Mouse (Mus musculus) macrophage (primary cell): ENCODE data around the gene Ttpal. TPM values are rescaled to one million over a fixed set of nuclear protein-coding genes. Genes with fewer than 3 reads are reported as not detected.
"Not testable (repeated sequence)": the region's sequence is repeated elsewhere in the genome, so short reads cannot be mapped to it uniquely, and the experiment has no call there.

Experiments used
- H3K27ac ChIP-seq: fragments of 350-480 bp; formaldehyde crosslinking; 2 replicates; pipeline ENCODE4 v1.9.0; 2021
- H3K36me3 ChIP-seq: fragments of 350-480 bp; formaldehyde crosslinking; 2 replicates; pipeline ENCODE4 v1.9.0; 2021; ENCODE audit errors: inconsistent target
- H3K4me3 ChIP-seq: fragments of 350-480 bp; formaldehyde crosslinking; 2 replicates; pipeline ENCODE4 v1.9.0; 2021; ENCODE audit errors: inconsistent target
- H3K79me2 ChIP-seq: fragments of 350-480 bp; formaldehyde crosslinking; 2 replicates; pipeline ENCODE4 v1.9.0; 2021; ENCODE audit errors: inconsistent target
- WGBS: methylation state at CpG from one replicate; pipeline ENCODE4 v1.1.7; 2026; ENCODE audit warnings: inconsistent platforms; ENCODE audit not compliant: missing documents; 5-methylcytosine and 5-hydroxymethylcytosine counted together
- polyA plus RNA-seq: library from polyadenylated mRNA; stranded (reverse); fragments of 250-400 nt; gene quantifications from 3 replicates; pipeline ENCODE4 v1.2.4, GENCODE M21; 2018; ENCODE audit warnings: inconsistent platforms

Ttpal gene
- polyA plus RNA-seq, 1 experiment from 2014 or later, result 8.8 TPM

DNA sequence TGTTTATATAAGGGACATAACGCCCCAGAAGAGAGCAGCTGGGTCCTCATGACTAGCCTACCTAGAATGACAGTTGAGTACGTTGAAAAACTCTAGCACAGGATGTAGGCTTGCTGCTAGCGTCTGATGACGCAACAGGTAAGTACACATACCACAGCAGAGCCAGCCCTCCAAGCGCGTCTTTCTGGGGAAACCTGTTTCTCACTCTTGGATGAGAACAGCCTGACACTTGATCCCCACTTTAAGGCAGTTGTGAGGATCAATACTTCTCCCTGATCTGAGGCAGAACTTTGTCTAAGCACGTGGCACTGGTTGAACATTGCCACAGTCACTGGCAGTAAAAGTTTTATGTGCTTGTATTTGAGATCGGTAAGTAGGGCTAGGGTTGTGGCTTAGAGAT lies 18.3 kb downstream of the Ttpal start:
- 63% methylated on average over 8 of the region's 8 CpGs for WGBS
- Histone ChIP-seq H3K79me2 (no peaks in the 10 kb centered on the region; the same call in 1 of the 2 replicates), H3K27ac (no peak overlapping the region), H3K36me3 (peaks cover 81% of the 10 kb centered on the region), H3K4me3 (no peak overlapping the region)

DNA sequence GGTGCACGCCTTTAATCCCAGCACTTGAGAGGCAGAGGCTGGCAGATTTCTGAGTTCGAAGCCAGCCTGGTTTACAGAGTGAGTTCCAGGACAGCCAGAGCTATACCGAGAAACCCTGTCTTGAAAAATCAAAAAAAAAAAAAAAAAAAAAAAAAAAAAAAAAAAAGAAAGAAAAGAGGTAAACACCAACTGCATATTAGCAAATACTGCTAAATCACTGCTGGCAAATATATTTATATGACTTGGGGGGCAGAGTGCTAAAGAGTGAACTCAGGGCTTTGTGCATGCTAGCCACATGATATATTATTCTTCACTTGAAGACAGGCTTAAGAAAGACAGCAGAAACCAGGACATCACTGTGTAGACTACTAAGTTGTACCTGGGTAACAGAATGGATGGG lies 19.3 kb downstream of the Ttpal start:
- peaks cover 84% of the 10 kb centered on the region for H3K36me3 ChIP-seq
- H3K27ac ChIP-seq, H3K4me3 ChIP-seq, H3K79me2 ChIP-seq: not testable (repeated sequence)
- 100% methylated on average over 2 of the region's 3 CpGs for WGBS

DNA sequence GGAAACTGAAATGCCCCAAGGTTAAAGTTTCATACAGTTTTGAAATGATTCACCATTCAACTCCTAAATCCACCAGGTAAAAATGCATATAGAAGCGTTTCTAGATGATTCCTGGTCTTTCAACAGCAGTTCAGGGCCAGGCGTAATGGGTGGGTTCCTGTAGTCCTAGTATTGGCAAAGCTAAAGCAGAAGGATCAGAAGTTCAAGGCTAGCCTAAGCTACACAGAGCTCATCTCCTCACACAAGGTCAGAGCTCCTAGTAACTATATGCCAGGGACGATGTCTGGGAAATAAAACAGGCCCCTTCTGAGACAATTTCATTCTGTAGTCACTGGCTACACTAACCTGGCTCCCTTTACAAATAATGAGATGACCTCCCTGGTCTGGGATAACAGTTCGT lies 29.1 kb downstream of the Ttpal start:
- no peak overlapping the region for H3K4me3 ChIP-seq
- 84% methylated on average over 4 of the region's 4 CpGs for WGBS
- peaks cover 63% of the 10 kb centered on the region for H3K36me3 ChIP-seq
- H3K79me2 ChIP-seq, result peaks cover 74% of the 10 kb centered on the region
- no peak overlapping the region for H3K27ac ChIP-seq

DNA sequence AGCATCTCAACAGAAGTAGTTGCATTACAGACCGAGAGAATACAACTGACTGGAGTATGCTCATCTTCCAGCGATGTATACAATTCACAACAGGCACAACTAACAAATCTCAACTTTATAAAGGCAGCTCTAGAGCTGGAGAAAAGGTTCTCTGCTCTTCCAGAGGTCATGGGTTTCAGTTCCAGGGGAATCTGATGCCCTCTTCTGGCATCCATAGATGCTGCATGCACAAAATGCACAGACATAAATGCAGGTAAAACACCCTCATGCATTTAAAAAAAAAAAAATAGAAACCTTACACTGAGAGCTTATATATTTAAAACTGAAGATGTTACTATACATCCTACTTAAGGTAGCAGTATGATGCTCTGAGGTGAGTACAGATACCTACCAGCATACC lies 29.6 kb downstream of the Ttpal start:
- Histone ChIP-seq H3K79me2 (peaks cover 79% of the 10 kb centered on the region), H3K36me3 (peaks cover 63% of the 10 kb centered on the region), H3K4me3 (no peak overlapping the region), H3K27ac (no peak overlapping the region)
- WGBS, result 86% methylated on average over 2 of the region's 2 CpGs

DNA sequence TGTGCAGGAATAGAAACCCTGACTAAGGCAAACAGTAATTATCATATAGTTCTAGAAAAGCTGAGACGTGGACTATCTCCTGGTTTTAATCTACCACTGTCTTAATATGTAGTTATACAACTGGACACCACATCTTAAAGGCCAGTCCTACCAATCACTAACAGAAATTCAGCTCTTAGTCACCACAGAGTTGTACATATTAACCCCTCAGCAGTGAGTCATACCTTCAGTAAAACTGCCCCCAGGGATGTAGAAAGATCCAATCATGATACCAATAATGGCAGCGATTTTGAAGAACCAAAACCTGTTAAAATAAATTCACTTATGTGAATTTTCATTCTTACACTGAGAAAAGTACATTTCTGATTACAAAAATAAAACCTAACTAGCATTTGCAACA lies 32.1 kb downstream of the Ttpal start:
- Histone ChIP-seq H3K4me3 (no peak overlapping the region), H3K79me2 (peaks cover 98% of the 10 kb centered on the region), H3K36me3 (peaks cover 66% of the 10 kb centered on the region), H3K27ac (no peak overlapping the region)
- 64% methylated on average over 2 of the region's 2 CpGs for WGBS

DNA sequence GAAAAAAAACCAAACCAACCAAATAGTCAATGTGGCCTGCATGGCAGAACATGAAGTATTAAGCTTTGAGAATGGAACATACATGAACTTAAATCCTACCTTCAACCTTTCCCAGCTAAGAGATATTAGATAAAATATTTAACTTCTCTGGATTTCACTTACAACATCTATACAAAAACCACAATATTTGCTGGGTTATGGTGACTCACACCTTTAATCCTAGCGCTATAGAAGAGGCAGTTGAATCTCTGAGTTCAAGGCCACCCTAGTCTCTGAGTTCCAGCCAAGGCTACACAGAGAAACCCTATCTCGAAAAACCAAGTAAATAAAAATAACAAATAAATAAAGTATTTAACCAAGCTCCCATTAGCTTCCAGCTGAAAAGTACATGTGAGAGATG lies 33.9 kb downstream of the Ttpal start:
- peaks cover 100% of the 10 kb centered on the region for H3K79me2 ChIP-seq
- peaks cover 47% of the 10 kb centered on the region for H3K36me3 ChIP-seq
- H3K4me3 ChIP-seq, result no peak overlapping the region
- no peak overlapping the region for H3K27ac ChIP-seq
- WGBS, result 85% methylated on average over 2 of the region's 2 CpGs

DNA sequence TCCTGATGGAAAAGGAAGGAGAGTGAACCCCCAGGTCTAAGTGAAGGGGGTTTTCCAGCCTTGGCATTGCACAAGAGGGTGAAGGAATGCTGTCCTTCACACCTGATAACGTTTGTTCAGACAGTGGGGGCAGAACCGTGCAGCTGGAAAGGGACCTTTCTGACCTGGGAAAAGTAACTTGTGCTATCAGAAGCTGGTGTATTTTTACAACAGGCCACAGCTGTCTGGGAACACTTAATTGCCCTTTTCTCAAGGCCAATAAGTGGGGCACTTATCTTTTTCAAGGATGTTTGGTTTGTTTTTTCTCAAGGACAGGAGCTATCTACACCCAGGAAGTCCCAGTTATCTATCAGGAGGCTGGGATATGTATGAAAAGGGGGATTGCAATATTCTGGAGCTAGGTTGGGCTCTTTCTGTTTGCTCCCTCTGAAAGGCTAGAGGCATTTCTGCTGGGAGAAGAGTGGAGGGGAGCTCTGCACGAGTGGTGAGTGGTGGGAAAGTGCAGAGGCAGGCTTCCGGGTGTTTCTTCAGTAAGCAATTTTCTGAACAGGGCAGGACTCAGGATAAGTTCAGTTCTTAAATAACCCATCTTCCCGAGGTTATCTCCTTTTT lies 35.6 kb downstream of the Ttpal start:
- Histone ChIP-seq H3K36me3 (peaks cover 36% of the 10 kb centered on the region), H3K79me2 (peaks cover 100% of the 10 kb centered on the region), H3K27ac (no peak overlapping the region), H3K4me3 (no peak overlapping the region)
- 21% methylated on average over 5 of the region's 5 CpGs for WGBS

DNA sequence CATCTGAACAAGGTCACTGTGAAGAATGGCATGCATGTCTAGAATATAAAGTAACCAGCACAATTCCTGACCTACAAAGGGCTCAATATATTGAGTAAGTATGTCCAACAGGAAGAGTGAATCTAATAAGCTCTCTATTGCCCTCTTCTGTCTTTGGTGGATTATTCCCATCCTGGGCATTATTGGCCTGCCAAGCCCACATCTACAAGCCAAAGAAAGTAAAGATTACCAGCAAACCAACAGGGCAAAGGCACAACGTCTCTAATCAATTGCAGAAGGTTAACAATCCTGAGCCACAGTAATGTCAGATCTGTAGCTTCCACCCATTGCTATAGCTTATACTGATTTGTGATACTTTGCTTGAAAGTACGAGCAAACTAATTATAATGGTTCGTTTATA lies 38.4 kb downstream of the Ttpal start:
- Histone ChIP-seq H3K27ac (peak overlapping the region; percentile 87), H3K4me3 (no peak overlapping the region), H3K79me2 (peaks cover 90% of the 10 kb centered on the region), H3K36me3 (peaks cover 32% of the 10 kb centered on the region)
- WGBS, result 38% methylated on average over 3 of the region's 3 CpGs

DNA sequence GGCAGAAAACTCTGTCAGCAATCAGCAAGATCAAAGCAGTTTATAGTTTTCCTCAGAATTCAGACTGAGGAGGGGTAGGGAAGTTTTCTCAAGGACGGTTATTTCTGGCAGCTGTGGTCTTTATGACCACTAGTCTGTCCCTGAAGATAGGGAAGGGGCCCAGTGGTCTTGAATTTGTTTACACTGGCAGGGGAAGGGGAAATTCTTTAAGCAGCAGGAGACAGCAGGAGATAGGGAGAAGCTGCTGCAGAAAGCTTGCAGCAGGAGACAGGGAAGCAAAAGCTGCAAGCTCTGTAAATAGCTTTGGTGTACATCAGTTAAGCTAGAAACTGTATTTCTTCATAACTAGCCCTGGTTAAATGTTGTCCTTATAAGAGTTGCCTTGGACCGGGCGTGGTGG lies 39.6 kb downstream of the Ttpal start:
- H3K36me3 ChIP-seq, result peaks cover 20% of the 10 kb centered on the region
- peaks cover 78% of the 10 kb centered on the region for H3K79me2 ChIP-seq
- H3K4me3 ChIP-seq, result no peak overlapping the region
- H3K27ac ChIP-seq, result peak overlapping the region; percentile 87
- 8% methylated on average over 3 of the region's 3 CpGs for WGBS

DNA sequence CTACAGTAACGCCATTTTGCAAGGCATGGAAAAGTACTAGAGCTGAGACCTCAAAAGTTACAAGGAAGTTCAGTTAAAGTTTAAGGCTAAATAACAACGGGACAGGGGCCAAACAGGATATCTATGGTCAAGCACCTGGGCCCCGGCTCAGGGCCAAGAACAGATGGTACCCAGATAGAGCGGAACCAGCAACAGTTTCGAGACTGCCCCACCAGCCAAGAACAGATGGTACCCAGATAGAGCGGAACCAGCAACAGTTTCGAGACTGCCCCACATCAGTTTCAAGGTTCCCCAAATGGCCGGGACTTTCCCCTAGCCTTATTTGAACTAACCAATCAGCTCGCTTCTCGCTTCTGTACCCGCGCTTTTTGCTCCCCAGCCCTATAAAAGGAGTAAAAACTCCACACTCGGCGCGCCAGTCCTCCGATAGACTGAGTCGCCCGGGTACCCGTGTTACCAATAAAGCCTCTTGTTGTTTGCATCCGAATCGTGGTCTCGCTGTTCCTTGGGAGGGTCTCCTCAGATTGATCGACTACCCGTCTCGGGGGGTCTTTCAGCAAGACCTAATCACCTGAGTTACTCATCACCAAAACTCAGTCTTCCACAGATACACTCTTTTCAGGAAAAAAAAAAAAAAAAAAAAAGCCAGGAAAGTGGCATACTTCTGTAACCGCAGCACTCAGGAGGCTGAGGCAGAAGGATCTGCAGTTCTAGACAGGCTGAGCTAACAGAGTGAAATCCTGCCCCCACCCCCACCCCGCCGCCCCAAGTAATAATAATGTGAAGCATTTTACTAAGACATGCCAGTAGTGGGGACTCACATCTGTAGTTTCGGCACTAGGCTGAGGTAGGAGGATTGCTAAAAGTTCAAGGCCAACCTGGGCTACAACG lies 40.8 kb downstream of the Ttpal start:
- peaks cover 66% of the 10 kb centered on the region for H3K79me2 ChIP-seq
- H3K36me3 ChIP-seq, result peaks cover 8% of the 10 kb centered on the region
- H3K27ac ChIP-seq, result peak overlapping the region; percentile 87
- WGBS, result 2% methylated on average over 25 of the region's 30 CpGs
- peak overlapping the region; percentile 86 for H3K4me3 ChIP-seq

DNA sequence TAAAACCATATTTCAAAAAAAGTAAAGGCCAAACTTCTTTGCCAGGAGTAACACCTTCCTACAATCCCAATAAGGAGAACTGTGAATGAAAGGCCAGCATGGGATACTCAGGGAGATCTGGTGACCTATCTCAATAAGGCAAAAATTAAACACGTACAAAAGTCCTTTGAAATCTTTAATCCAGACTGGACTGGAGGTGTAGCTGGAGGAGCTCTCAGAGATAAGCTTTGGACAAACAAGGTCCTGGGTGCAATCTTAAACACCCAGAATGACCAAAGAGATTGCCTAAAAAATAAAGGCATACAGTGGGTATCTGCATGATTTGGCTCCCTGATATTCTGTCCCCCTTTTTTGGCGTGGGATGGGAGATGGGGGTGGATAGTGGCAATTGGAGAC lies 41.5 kb downstream of the Ttpal start:
- 0% methylated on average over 2 of the region's 2 CpGs for whole genome bisulfite sequencing
- Histone ChIP-seq H3K27ac (peak overlapping the region; percentile 87), H3K79me2 (peaks cover 60% of the 10 kb centered on the region)

DNA sequence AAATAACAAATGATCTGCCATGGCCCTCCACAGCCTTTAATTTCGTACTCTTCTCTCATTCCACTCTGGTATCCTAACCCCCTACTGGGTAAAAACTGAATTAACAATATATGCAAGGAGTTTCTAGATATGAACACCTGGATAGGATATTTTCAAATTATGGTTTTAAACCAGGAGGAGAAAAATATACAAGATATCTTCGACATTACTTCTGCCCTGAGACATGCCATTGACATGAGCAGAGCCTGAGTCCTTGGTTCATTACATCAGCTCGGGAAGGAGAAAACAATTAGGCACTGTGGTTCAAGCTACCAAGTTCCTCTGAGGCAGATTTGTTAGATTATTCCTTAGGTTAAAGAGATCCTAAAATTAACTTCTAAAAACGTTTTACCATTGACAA lies 41.9 kb downstream of the Ttpal start:
- H3K36me3 ChIP-seq, result no peaks in the 10 kb centered on the region
- 4% methylated on average over 4 of the region's 4 CpGs for WGBS
- peaks cover 55% of the 10 kb centered on the region for H3K79me2 ChIP-seq
- peak overlapping the region; percentile 86 for H3K4me3 ChIP-seq
- H3K27ac ChIP-seq, result peak overlapping the region; percentile 87

More for the DNA sequence above, 41.5 kb downstream of the Ttpal start:
- 0 out of 2 replicates have a peak, but pooled peaks cover 1% of the 10 kb centered on the region for H3K36me3 ChIP-seq
- H3K4me3 ChIP-seq, result peak overlapping the region; percentile 86

DNA sequence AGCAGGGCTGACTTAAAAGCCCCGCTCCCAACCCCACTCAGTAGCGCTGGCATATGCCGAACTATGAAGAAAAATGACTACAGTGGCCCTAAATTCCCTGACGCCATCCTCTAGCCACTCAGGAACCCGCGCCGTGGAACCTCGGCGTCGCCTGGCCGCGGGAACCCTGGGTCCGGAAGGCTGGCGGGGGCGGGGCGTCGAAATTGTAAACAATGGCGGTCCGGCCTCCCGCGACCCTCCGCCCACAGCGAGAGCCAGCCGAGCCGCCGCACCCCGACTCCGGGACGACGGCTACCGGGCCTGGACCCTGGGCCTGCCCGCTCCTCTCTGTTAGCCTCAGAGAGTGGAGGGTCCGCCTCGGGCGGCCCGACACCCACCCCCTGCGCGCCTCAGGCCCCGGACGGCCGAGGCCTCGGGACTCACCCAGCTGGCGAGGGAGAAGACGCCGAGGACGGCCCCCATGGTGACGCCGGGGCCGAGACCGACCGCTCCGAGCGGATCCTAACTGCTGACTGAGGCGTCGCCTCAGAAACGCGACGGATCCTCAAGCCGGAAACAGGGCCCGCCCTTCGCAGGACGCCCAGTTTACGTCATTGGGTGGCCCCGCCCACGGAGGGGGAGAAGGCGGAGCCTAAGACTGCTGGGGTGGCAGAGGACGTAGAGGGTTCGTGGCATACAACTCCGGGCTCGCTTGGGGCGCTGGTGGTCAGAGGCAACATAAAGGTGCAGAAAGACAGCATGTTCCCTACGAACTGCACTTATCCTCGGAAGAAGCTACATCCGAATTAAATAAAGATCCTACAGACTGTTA lies 42.7 kb downstream of the Ttpal start, which contains the start of gene Serinc3:
TSS of gene Serinc3 (minus strand) at position 557 of the 811 bp plus-strand sequence.
- Histone ChIP-seq H3K27ac (peak within 1 kb of the TSS; percentile 87), H3K79me2 (peaks cover 47% of the 10 kb centered on the region), H3K4me3 (peak within 1 kb of the TSS; percentile 86), H3K36me3 (no peaks in the 10 kb centered on the region)
- 1% methylated on average over 64 of the region's 74 CpGs for WGBS

DNA sequence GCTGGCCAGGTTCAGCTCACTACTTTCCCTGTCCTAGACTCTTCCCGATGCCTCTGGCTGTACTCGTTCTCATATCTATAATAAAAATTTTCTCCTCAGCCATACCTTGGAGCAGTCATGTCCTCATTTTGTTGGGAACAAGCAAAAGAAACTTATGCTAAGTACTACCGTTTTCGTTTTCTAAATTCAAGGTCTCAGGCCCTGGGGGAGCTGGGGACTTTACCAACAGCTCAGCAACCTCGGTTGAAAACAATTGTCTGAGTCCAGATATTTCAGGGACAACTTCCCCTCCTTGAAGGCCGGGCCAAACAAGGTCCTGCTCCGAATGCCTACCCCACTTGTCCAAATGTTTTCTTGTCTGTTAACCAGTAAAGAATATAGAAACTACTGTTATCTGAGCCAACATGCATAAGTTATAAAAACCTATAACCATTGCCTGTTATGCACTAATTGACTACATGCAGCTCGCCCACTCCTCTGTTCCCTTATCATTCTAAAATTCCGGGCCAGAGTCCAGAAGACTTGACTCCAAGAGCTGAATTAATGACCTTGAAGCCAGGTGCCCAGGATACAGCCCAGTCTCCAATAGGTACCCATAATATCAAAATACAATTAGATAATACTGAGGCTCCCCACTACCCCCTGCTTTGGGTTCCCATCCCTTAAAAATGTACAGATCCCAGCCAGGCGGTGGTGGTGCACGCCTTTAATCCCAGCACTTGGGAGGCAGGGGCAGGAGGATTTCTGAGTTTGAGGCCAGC lies 43.8 kb downstream of the Ttpal start:
- peaks cover 36% of the 10 kb centered on the region for H3K79me2 ChIP-seq
- peak overlapping the region; percentile 5; the same call in 1 of the 2 replicates for H3K4me3 ChIP-seq
- peak overlapping the region; percentile 82 for H3K27ac ChIP-seq
- H3K36me3 ChIP-seq, result no peaks in the 10 kb centered on the region
- WGBS, result 54% methylated on average over 9 of the region's 11 CpGs
